Mouse (Mus musculus): ENCODE data around the gene Cd40. TPM values are rescaled to one million over a fixed set of nuclear protein-coding genes. Genes with fewer than 3 reads are reported as not detected.

The Cd40 gene
- polyA plus RNA-seq (2017; shearing (Covaris generic)) = not detected

GRCm38 (mm10) chr2:165054888-165055852 lies at the start of gene Cd40:
Gene Cd40 (plus strand): TSS chr2:165055627.

GRCm38 (mm10) chr2:165034131-165035057 lies 21.0 kb upstream of the Cd40 start, which contains the start of gene Ncoa5:
Gene Ncoa5 (minus strand): TSS chr2:165034867.

GRCm38 (mm10) chr2:165090650-165091049 lies 35.2 kb downstream of the Cd40 start, which contains the start of gene 1700025C18Rik:
Gene 1700025C18Rik (minus strand): TSS chr2:165090750.

Other genes starting within 250 kb of the Cd40 start
- gene Zswim1, start 232.9 kb upstream of the Cd40 start, polyA plus RNA-seq (2017; shearing (Covaris generic)) = 14.0 TPM
- gene Spata25, start 227.1 kb upstream of the Cd40 start, polyA plus RNA-seq (2017; shearing (Covaris generic)) = not detected
- gene Ctsa, start 222.8 kb upstream of the Cd40 start, polyA plus RNA-seq (2017; shearing (Covaris generic)) = 127 TPM
- gene Neurl2, start 222.2 kb upstream of the Cd40 start, polyA plus RNA-seq (2017; shearing (Covaris generic)) = 0.77 TPM
- gene Pltp, start 197.9 kb upstream of the Cd40 start, polyA plus RNA-seq (2017; shearing (Covaris generic)) = 5.0 TPM
- 133 TPM for gene Pcif1, start 176.3 kb upstream of the Cd40 start, polyA plus RNA-seq (2017; shearing (Covaris generic))
- gene Zfp335, start 143.9 kb upstream of the Cd40 start, polyA plus RNA-seq (2017; shearing (Covaris generic)) = 40.2 TPM
- gene Mmp9, start 114.8 kb upstream of the Cd40 start, polyA plus RNA-seq (2017; shearing (Covaris generic)) = 3.1 TPM
- 0.54 TPM for gene Slc12a5, start 94.8 kb upstream of the Cd40 start, polyA plus RNA-seq (2017; shearing (Covaris generic))
- 36.7 TPM for gene Ncoa5, start 20.8 kb upstream of the Cd40 start, polyA plus RNA-seq (2017; shearing (Covaris generic))
- gene 1700025C18Rik, start 35.1 kb downstream of the Cd40 start, polyA plus RNA-seq (2017; shearing (Covaris generic)) = not detected
- not detected for gene Cdh22, start 179.2 kb downstream of the Cd40 start, polyA plus RNA-seq (2017; shearing (Covaris generic))
- gene Slc35c2, start 232.2 kb downstream of the Cd40 start, polyA plus RNA-seq (2017; shearing (Covaris generic)) = 39.0 TPM